Mouse (Mus musculus): ENCODE data around the gene Timm23.

- TF ChIP-seq CTCF (IDR thresholded peaks at IDR 0.05; ENCODE audit: low read depth) (peak; percentile 83), EP300 (optimal IDR thresholded peaks at IDR 0.05) (no peak)
Measured at GRCm38 (mm10) chr14:32192437-32192836, 9.3 kb downstream of the Timm23 start.
